Mouse (Mus musculus): ENCODE results near the gene Mmgt1. TPM values are rescaled to one million over a fixed set of nuclear protein-coding genes. Genes with fewer than 3 reads are reported as not detected.

Gene Mmgt1
- 21.2 and 24.8 TPM in 2 replicates for polyA plus RNA-seq (2015; fragmentation: Nextera tagmentation; extraction: Ambion mirVana)

- peak; percentile 98 for ATAC-seq (ENCODE audit: insufficient read depth, low FRiP score, low read depth)
- 17% methylated on average over 43 of the region's 44 CpGs for WGBS
- Histone ChIP-seq H3K36me3 (no peaks in the 10 kb centered on the region), H3K9ac (peak within 1 kb of the TSS; percentile 74), H3K27me3 (replicated peaks) (no peaks in the 10 kb centered on the region), H3K9me3 (no peaks in the 10 kb centered on the region), H3K4me3 (replicated peaks) (peak within 1 kb of the TSS; percentile 68), H3K4me2 (peak within 1 kb of the TSS; percentile 49), H3K4me1 (0 out of 2 replicates have a peak, but pooled peaks cover 4% of the 10 kb centered on the region), H3K27ac (peak within 1 kb of the TSS; percentile 63; the same call in 1 of the 2 replicates)
Measured at GRCm38 (mm10) chrX:56597887-56598640, at the start of gene Mmgt1. TSS of gene Mmgt1 (minus strand) at chrX:56598069.

GRCm38 (mm10) chrX:56640066-56640465 lies 42.2 kb upstream of the Mmgt1 start:
- Histone ChIP-seq H3K27me3 (replicated peaks) (no peaks in the 10 kb centered on the region), H3K4me2 (no peak overlapping the region), H3K36me3 (no peaks in the 10 kb centered on the region), H3K27ac (no peak overlapping the region), H3K4me1 (no peaks in the 10 kb centered on the region), H3K9ac (no peak overlapping the region), H3K9me3 (no peaks in the 10 kb centered on the region), H3K4me3 (replicated peaks) (no peak overlapping the region)
- WGBS = 9% methylated on average over 1 of the region's 1 CpGs
- no peak for ATAC-seq (ENCODE audit: insufficient read depth, low FRiP score, low read depth)

GRCm38 (mm10) chrX:56636185-56636584 lies 38.3 kb upstream of the Mmgt1 start:
- H3K4me1 ChIP-seq = no peaks in the 10 kb centered on the region
- ATAC-seq (ENCODE audit: insufficient read depth, low FRiP score, low read depth) = no peak
- no peaks in the 10 kb centered on the region for H3K9me3 ChIP-seq
- no peak overlapping the region for H3K4me3 ChIP-seq (replicated peaks)
- 77% methylated on average over 5 of the region's 5 CpGs for WGBS
- no peaks in the 10 kb centered on the region for H3K27me3 ChIP-seq (replicated peaks)
- no peaks in the 10 kb centered on the region for H3K36me3 ChIP-seq
- no peak overlapping the region for H3K4me2 ChIP-seq
- H3K9ac ChIP-seq = no peak overlapping the region
- H3K27ac ChIP-seq = no peak overlapping the region

- WGBS = 91% methylated on average over 2 of the region's 2 CpGs
- Histone ChIP-seq H3K9ac (no peak overlapping the region), H3K4me2 (no peak overlapping the region), H3K4me3 (replicated peaks) (no peak overlapping the region), H3K27ac (no peak overlapping the region), H3K36me3 (no peaks in the 10 kb centered on the region), H3K27me3 (replicated peaks) (no peaks in the 10 kb centered on the region), H3K4me1 (no peaks in the 10 kb centered on the region), H3K9me3 (no peaks in the 10 kb centered on the region)
- ATAC-seq (ENCODE audit: insufficient read depth, low FRiP score, low read depth) = no peak
Measured at GRCm38 (mm10) chrX:56615236-56615635, 17.4 kb upstream of the Mmgt1 start.

GRCm38 (mm10) chrX:56610318-56610694 lies 12.4 kb upstream of the Mmgt1 start:
- Histone ChIP-seq H3K4me3 (replicated peaks) (peak overlapping the region; percentile 58), H3K4me2 (peak overlapping the region; percentile 64), H3K27me3 (replicated peaks) (no peaks in the 10 kb centered on the region), H3K36me3 (no peaks in the 10 kb centered on the region), H3K9ac (peak overlapping the region; percentile 32; the same call in 1 of the 2 replicates), H3K27ac (0 out of 2 replicates have a peak overlapping the region, but pooled peaks have one; percentile 74), H3K4me1 (no peaks in the 10 kb centered on the region), H3K9me3 (no peaks in the 10 kb centered on the region)
- 14% methylated on average over 13 of the region's 13 CpGs for WGBS
- ATAC-seq (ENCODE audit: insufficient read depth, low FRiP score, low read depth) = no peak

GRCm38 (mm10) chrX:56609623-56610317 lies 11.9 kb upstream of the Mmgt1 start, which contains the start of gene Slc9a6:
TSS of gene Slc9a6 (plus strand) at chrX:56609757.
- WGBS = 13% methylated on average over 33 of the region's 50 CpGs

GRCm38 (mm10) chrX:56609285-56609622 lies 11.4 kb upstream of the Mmgt1 start:
- H3K9ac ChIP-seq = no peak overlapping the region
- H3K4me3 ChIP-seq (replicated peaks) = peak overlapping the region; percentile 58
- no peaks in the 10 kb centered on the region for H3K4me1 ChIP-seq
- H3K27me3 ChIP-seq (replicated peaks) = no peaks in the 10 kb centered on the region
- ATAC-seq (ENCODE audit: insufficient read depth, low FRiP score, low read depth) = peak; percentile 36; the same call in 1 of the 2 replicates
- WGBS = 25% methylated on average over 7 of the region's 7 CpGs
- peak overlapping the region; percentile 68; the same call in 1 of the 2 replicates for H3K27ac ChIP-seq
- no peaks in the 10 kb centered on the region for H3K36me3 ChIP-seq
- H3K9me3 ChIP-seq = no peaks in the 10 kb centered on the region
- peak overlapping the region; percentile 64 for H3K4me2 ChIP-seq

More at GRCm38 (mm10) chrX:56609623-56610317, 11.9 kb upstream of the Mmgt1 start, which contains the start of gene Slc9a6:
- no peaks in the 10 kb centered on the region for H3K36me3 ChIP-seq
- no peaks in the 10 kb centered on the region for H3K4me1 ChIP-seq
- peak; percentile 97 for ATAC-seq (ENCODE audit: insufficient read depth, low FRiP score, low read depth)
- peak within 1 kb of the TSS; percentile 58 for H3K4me3 ChIP-seq (replicated peaks)
- H3K9me3 ChIP-seq = no peaks in the 10 kb centered on the region
- H3K9ac ChIP-seq = peak within 1 kb of the TSS; percentile 32
- H3K4me2 ChIP-seq = peak within 1 kb of the TSS; percentile 64
- H3K27me3 ChIP-seq (replicated peaks) = no peaks in the 10 kb centered on the region
- H3K27ac ChIP-seq = peak within 1 kb of the TSS; percentile 74

GRCm38 (mm10) chrX:56607032-56607710 lies 9.3 kb upstream of the Mmgt1 start:
- ATAC-seq (ENCODE audit: insufficient read depth, low FRiP score, low read depth) = no peak
- WGBS = 63% methylated on average over 7 of the region's 7 CpGs

GRCm38 (mm10) chrX:56606536-56606935 lies 8.7 kb upstream of the Mmgt1 start:
- H3K9ac ChIP-seq = no peak overlapping the region
- no peaks in the 10 kb centered on the region for H3K36me3 ChIP-seq
- H3K27ac ChIP-seq = no peak overlapping the region
- no peaks in the 10 kb centered on the region for H3K27me3 ChIP-seq (replicated peaks)
- H3K9me3 ChIP-seq = no peaks in the 10 kb centered on the region
- no peaks in the 10 kb centered on the region for H3K4me1 ChIP-seq
- no peak overlapping the region for H3K4me2 ChIP-seq
- no peak for ATAC-seq (ENCODE audit: insufficient read depth, low FRiP score, low read depth)
- WGBS = 45% methylated on average over 2 of the region's 2 CpGs
- H3K4me3 ChIP-seq (replicated peaks) = no peak overlapping the region

More at GRCm38 (mm10) chrX:56607032-56607710, 9.3 kb upstream of the Mmgt1 start:
- no peaks in the 10 kb centered on the region for H3K36me3 ChIP-seq
- no peak overlapping the region for H3K9ac ChIP-seq
- no peaks in the 10 kb centered on the region for H3K27me3 ChIP-seq (replicated peaks)
- H3K9me3 ChIP-seq = no peaks in the 10 kb centered on the region
- no peak overlapping the region for H3K27ac ChIP-seq
- H3K4me1 ChIP-seq = no peaks in the 10 kb centered on the region
- no peak overlapping the region for H3K4me3 ChIP-seq (replicated peaks)
- H3K4me2 ChIP-seq = no peak overlapping the region

- Histone ChIP-seq H3K4me3 (replicated peaks) (peak overlapping the region; percentile 68), H3K4me1 (0 out of 2 replicates have a peak, but pooled peaks cover 4% of the 10 kb centered on the region), H3K9me3 (no peaks in the 10 kb centered on the region), H3K36me3 (no peaks in the 10 kb centered on the region), H3K4me2 (peak overlapping the region; percentile 49), H3K27ac (peak overlapping the region; percentile 63; the same call in 1 of the 2 replicates), H3K9ac (peak overlapping the region; percentile 74), H3K27me3 (replicated peaks) (no peaks in the 10 kb centered on the region)
- 20% methylated on average over 25 of the region's 25 CpGs for WGBS
- ATAC-seq (ENCODE audit: insufficient read depth, low FRiP score, low read depth) = peak; percentile 64
Measured at GRCm38 (mm10) chrX:56597219-56597886, 516 bp downstream of the Mmgt1 start.

GRCm38 (mm10) chrX:56578200-56578599 lies 19.7 kb downstream of the Mmgt1 start:
- ATAC-seq (ENCODE audit: insufficient read depth, low FRiP score, low read depth) = no peak
- Histone ChIP-seq H3K36me3 (no peaks in the 10 kb centered on the region), H3K4me3 (replicated peaks) (no peak overlapping the region), H3K4me2 (no peak overlapping the region), H3K4me1 (no peaks in the 10 kb centered on the region), H3K27ac (no peak overlapping the region), H3K9me3 (no peaks in the 10 kb centered on the region), H3K27me3 (replicated peaks) (no peaks in the 10 kb centered on the region), H3K9ac (no peak overlapping the region)
- 71% methylated on average over 2 of the region's 2 CpGs for WGBS

Measured in stomach, embryonic 15.5 days (tissue).